Mouse (Mus musculus) adrenal gland, adult 18-20 months (tissue): ENCODE measurements around the gene Ranbp3. TPM values are rescaled to one million over a fixed set of nuclear protein-coding genes. Genes with fewer than 3 reads are reported as not detected.

Experiments used
- total RNA-seq, 2 experiments: library from RNA; stranded (reverse); gene quantifications; 1 replicate in 1 of 2; 2 replicates in 1 of 2; pipeline ENCODE4 v1.2.3; 2021

Ranbp3 gene
- total RNA-seq, 2 experiments from 2014 or later: 64.9 to 75.7 TPM

Other genes with a start within 250 kb of the Ranbp3 start
- 100 to 1,000 TPM; 130 to 188 TPM for gene Ptprs, start 196.8 kb upstream of the Ranbp3 start, total RNA-seq
- gene Znrf4, start 160.9 kb upstream of the Ranbp3 start, total RNA-seq: not detected
- 1 to 10 TPM in 1 of 2 experiments, under 1 TPM in 1; 0.86 to 1.0 TPM for gene Gm20219, start 118.9 kb upstream of the Ranbp3 start, total RNA-seq
- gene Safb2, start 88.7 kb upstream of the Ranbp3 start, total RNA-seq: 100 to 1,000 TPM; 117 to 153 TPM
- gene Safb, start 88.5 kb upstream of the Ranbp3 start, total RNA-seq: 100 to 1,000 TPM; 108 to 136 TPM
- gene 2410015M20Rik, start 63.5 kb upstream of the Ranbp3 start, total RNA-seq: 100 to 1,000 TPM; 360 to 384 TPM
- 100 to 1,000 TPM; 765 to 908 TPM for gene Rpl36, start 59.9 kb upstream of the Ranbp3 start, total RNA-seq
- gene Lonp1, start 46.4 kb upstream of the Ranbp3 start, total RNA-seq: 100 to 1,000 TPM; 458 to 700 TPM
- gene Catsperd, start 45.2 kb upstream of the Ranbp3 start, total RNA-seq: 1 to 10 TPM; 2.4 to 4.3 TPM
- 100 to 1,000 TPM; 276 to 402 TPM for gene Ndufa11, start 44.5 kb downstream of the Ranbp3 start, total RNA-seq
- gene Vmac, start 44.7 kb downstream of the Ranbp3 start, total RNA-seq: 10 to 100 TPM; 20.1 to 26.1 TPM
- gene Nrtn, start 84.2 kb downstream of the Ranbp3 start, total RNA-seq: 1 to 10 TPM; 3.4 to 4.0 TPM
- gene Dus3l, start 91.5 kb downstream of the Ranbp3 start, total RNA-seq: 10 to 100 TPM; 28.3 to 31.3 TPM
- gene Prr22, start 97.0 kb downstream of the Ranbp3 start, total RNA-seq: under 1 TPM; 0.48 to 0.93 TPM
- gene Rfx2, start 157.7 kb downstream of the Ranbp3 start, total RNA-seq: 1 to 10 TPM; 3.8 to 5.6 TPM
- gene Acsbg2, start 201.2 kb downstream of the Ranbp3 start, total RNA-seq: under 1 TPM in 1 of 2 experiments, not detected in 1; 0.27 TPM
- 1 to 10 TPM in 1 of 2 experiments, under 1 TPM in 1; 0.83 to 2.9 TPM for gene 1700061G19Rik, start 202.2 kb downstream of the Ranbp3 start, total RNA-seq